Mouse (Mus musculus) cerebellum, adult 2 months (tissue): Measurements from ENCODE around the gene Cacna2d3.

Experiments
- CTCF ChIP-seq: fragments of 200-500 bp; IDR thresholded peaks from 2 replicates; pipeline ENCODE4 v1.5.1; 2011; ENCODE audit warnings: low read depth, mild to moderate bottlenecking, control low read depth, low read length, moderate library complexity, borderline replicate concordance; ENCODE audit not compliant: insufficient read depth
- POLR2A ChIP-seq: fragments of 200-500 bp; IDR thresholded peaks from 2 replicates; pipeline ENCODE4 v1.6.1; 2011; ENCODE audit warnings: low read length, control low read depth, borderline replicate concordance; ENCODE audit not compliant: insufficient read depth

DNA sequence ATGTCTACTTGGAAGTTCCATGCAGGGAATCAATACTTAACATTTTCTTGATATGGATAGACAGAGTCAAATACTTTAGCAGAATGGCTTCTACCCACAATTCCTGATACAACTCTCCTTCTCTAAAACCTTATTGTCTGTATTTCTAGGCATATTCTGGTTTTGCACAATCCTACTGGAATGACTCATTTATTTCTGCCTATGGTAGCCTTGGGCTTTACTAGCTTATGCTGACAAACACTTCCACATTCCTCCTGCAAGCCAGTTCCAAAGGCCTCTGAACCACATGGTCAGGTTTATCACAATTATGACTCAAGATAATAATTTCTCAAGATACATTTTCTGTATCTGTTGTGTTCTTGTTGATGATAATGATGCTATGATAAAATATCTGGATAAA lies 336.2 kb downstream of the Cacna2d3 start:
- TF ChIP-seq CTCF = no peak
- TF ChIP-seq POLR2A = no peak
